Mouse (Mus musculus): ENCODE results near the gene Olfr972. TPM values are rescaled to one million over a fixed set of nuclear protein-coding genes. Genes with fewer than 3 reads are reported as not detected.
"Not testable (repeated sequence)": the region's sequence is repeated elsewhere in the genome, so short reads cannot be mapped to it uniquely, and the experiment has no call there.

Gene Olfr972
- not detected for total RNA-seq (2021)

- intact Hi-C loops (cut with DNase I) = no loop called here
- no peak for DNase-seq
These were observed at the start of gene Olfr972 for GRCm38 (mm10) chr9:39866122-39866521. TSS of gene Olfr972 (plus strand) at chr9:39866422.

GRCm38 (mm10) chr9:39836576-39836975 lies 29.6 kb upstream of the Olfr972 start, which contains the start of gene Olfr971:
TSS of gene Olfr971 (plus strand) at chr9:39836876.
- DNase-seq; intact Hi-C loops (cut with DNase I): not testable (repeated sequence)

- intact Hi-C loops (cut with DNase I); DNase-seq: not testable (repeated sequence)
These were observed 5.8 kb downstream of the Olfr972 start for GRCm38 (mm10) chr9:39871986-39872385.

GRCm38 (mm10) chr9:39877541-39878396 lies 11.5 kb downstream of the Olfr972 start:
- intact Hi-C loops (cut with DNase I); DNase-seq: not testable (repeated sequence)

GRCm38 (mm10) chr9:39905106-39905505 lies 38.9 kb downstream of the Olfr972 start:
- intact Hi-C loops (cut with DNase I) = no loop called here
- DNase-seq = no peak

GRCm38 (mm10) chr9:39907036-39907435 lies 40.8 kb downstream of the Olfr972 start, which contains the start of gene Olfr229:
TSS of gene Olfr229 (plus strand) at chr9:39907336.
- no peak for DNase-seq
- intact Hi-C loops (cut with DNase I) = no loop called here

GRCm38 (mm10) chr9:39909939-39910338 lies 43.7 kb downstream of the Olfr972 start:
- no peak for DNase-seq
- intact Hi-C loops (cut with DNase I) = no loop called here

Other genes starting within 250 kb of the Olfr972 start
- not detected for gene Olfr960, start 245.0 kb upstream of the Olfr972 start, total RNA-seq (2021)
- not detected for gene Olfr961, start 221.3 kb upstream of the Olfr972 start, total RNA-seq (2021)
- not detected for gene Olfr963, start 199.2 kb upstream of the Olfr972 start, total RNA-seq (2021)
- not detected for gene Olfr149, start 159.3 kb upstream of the Olfr972 start, total RNA-seq (2021)
- not detected for gene Olfr965, start 155.1 kb upstream of the Olfr972 start, total RNA-seq (2021)
- not detected for gene Olfr150, start 135.4 kb upstream of the Olfr972 start, total RNA-seq (2021)
- gene Olfr967, start 120.2 kb upstream of the Olfr972 start, total RNA-seq (2021) = not detected
- gene Olfr968, start 83.2 kb upstream of the Olfr972 start, total RNA-seq (2021) = not detected
- gene Olfr969, start 75.5 kb upstream of the Olfr972 start, total RNA-seq (2021) = not detected
- gene Olfr970, start 57.6 kb upstream of the Olfr972 start, total RNA-seq (2021) = not detected
- gene Olfr971, start 29.5 kb upstream of the Olfr972 start, total RNA-seq (2021) = not detected
- not detected for gene Olfr229, start 40.9 kb downstream of the Olfr972 start, total RNA-seq (2021)
- not detected for gene Olfr974, start 71.1 kb downstream of the Olfr972 start, total RNA-seq (2021)
- gene Olfr975, start 85.6 kb downstream of the Olfr972 start, total RNA-seq (2021) = under 1 TPM in 1 of 2 experiments, not detected in 1; 0.12 TPM
- not detected for gene Olfr976, start 94.7 kb downstream of the Olfr972 start, total RNA-seq (2021)
- not detected for gene Olfr978, start 125.7 kb downstream of the Olfr972 start, total RNA-seq (2021)
- gene Olfr979, start 137.0 kb downstream of the Olfr972 start, total RNA-seq (2021) = not detected
- gene Olfr980, start 143.2 kb downstream of the Olfr972 start, total RNA-seq (2021) = not detected
- not detected for gene Olfr981, start 155.0 kb downstream of the Olfr972 start, total RNA-seq (2021)
- gene Olfr982, start 207.4 kb downstream of the Olfr972 start, total RNA-seq (2021) = not detected
- gene Olfr983, start 227.2 kb downstream of the Olfr972 start, total RNA-seq (2021) = not detected
- not detected for gene Olfr984, start 247.8 kb downstream of the Olfr972 start, total RNA-seq (2021)